Mouse (Mus musculus): ENCODE data around the gene Cdipt. TPM values are rescaled to one million over a fixed set of nuclear protein-coding genes. Genes with fewer than 3 reads are reported as not detected.

The Cdipt gene
- total RNA-seq, 2 experiments from 2014 or later, result 29.3 to 41.0 TPM

GRCm38 (mm10) chr7:126978841-126979240 lies 3.1 kb downstream of the Cdipt start:
- intact Hi-C loops (cut with DNase I), result no loop called here
- Histone ChIP-seq H3K4me3 (no peak overlapping the region), H3K27ac (no peak overlapping the region)
- no peak for TF ChIP-seq CTCF (IDR thresholded peaks at IDR 0.05)
- no peak for DNase-seq

GRCm38 (mm10) chr7:126981601-126982000 lies 5.9 kb downstream of the Cdipt start:
- TF ChIP-seq CTCF (IDR thresholded peaks at IDR 0.05), result no peak
- H3K4me3 ChIP-seq, result no peak overlapping the region
- DNase-seq, result peak; percentile 69
- intact Hi-C loops (cut with DNase I), result no loop called here
- peak overlapping the region; percentile 63 for H3K27ac ChIP-seq

GRCm38 (mm10) chr7:126982054-126982453 lies 6.3 kb downstream of the Cdipt start:
- TF ChIP-seq CTCF (IDR thresholded peaks at IDR 0.05), result no peak
- intact Hi-C loops (cut with DNase I), result no loop called here

DNA sequence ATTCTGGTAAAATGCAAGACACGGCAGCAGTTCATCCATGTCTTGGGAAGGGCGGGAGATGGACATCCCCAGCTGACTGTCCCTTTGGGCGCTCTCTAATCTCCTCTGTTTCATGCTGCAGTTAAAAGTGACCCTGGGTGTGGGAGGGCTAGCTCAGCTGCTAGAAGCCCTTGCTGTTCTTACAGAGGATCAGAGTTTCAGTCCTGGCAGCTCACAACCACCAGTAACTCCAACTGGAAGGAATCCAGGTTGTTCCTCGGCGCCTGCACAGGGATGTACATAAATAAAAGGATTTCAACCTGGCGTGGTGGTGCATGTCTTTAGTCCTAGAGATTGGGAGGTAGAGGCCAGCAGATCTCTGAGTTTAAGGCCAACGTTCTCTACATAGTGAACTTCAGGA lies 7.4 kb downstream of the Cdipt start:
- Histone ChIP-seq H3K4me3 (no peak overlapping the region), H3K27ac (peak overlapping the region; percentile 63; the same call in 1 of the 2 replicates)
- TF ChIP-seq CTCF (IDR thresholded peaks at IDR 0.05), result no peak
- DNase-seq, result no peak
- intact Hi-C loops (cut with DNase I), result no loop called here

More at GRCm38 (mm10) chr7:126982054-126982453, 6.3 kb downstream of the Cdipt start:
- no peak for DNase-seq
- peak overlapping the region; percentile 63 for H3K27ac ChIP-seq
- no peak overlapping the region for H3K4me3 ChIP-seq

DNA sequence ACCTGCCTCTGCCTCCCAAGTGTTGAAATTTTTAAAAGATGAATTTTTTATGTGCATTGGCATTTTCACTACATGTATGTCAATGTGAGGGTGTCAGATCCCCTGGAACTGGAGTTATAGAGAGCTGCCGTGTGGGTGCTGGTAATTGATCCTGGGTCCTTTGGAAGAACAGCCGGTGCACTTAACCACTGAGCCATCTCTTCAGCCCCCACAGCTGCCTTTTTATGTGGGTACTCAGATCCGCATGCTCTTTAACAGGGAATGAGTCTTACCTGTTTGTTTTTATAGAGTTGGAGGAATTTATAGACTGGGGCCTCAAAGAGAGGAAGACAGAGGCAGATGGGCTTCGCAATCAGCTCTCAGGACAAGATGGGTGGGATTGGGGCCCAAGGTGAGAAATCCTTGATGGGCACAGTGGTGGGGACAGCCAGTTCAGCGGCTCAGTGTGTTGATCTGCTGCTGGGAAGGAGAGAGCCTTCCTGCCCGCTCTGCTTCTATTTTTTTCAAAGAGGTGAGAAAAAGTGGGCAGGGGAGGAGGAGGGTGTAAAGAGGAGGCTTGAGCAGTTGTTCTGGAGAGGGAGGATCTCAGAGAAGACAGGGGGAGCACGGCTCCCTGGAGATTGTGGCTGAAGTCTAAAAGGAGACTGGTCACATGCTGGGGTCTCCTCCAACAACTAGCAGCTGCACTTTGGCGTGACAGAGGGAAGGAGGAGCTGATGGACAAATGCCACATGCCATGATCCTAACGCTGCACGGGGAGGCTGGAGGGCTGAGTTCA lies 9.1 kb downstream of the Cdipt start:
- Histone ChIP-seq H3K27ac (peak overlapping the region; percentile 62), H3K4me3 (no peak overlapping the region)
- no peak for TF ChIP-seq CTCF (IDR thresholded peaks at IDR 0.05)
- intact Hi-C loops (cut with DNase I), result no loop called here
- peak; percentile 52 for DNase-seq

- DNase-seq, result peak; percentile 89
- Histone ChIP-seq H3K4me3 (no peak overlapping the region), H3K27ac (no peak overlapping the region)
- intact Hi-C loops (cut with DNase I), result loop anchor here (1.0 kb wide), 1 partner anchor 118 kb away; no protein-coding TSS in a partner anchor
- peak; percentile 74 for TF ChIP-seq CTCF (IDR thresholded peaks at IDR 0.05)
Observed at GRCm38 (mm10) chr7:126986319-126986718, 10.6 kb downstream of the Cdipt start.

GRCm38 (mm10) chr7:126988816-126989215 lies 13.1 kb downstream of the Cdipt start:
- H3K27ac ChIP-seq, result no peak overlapping the region
- intact Hi-C loops (cut with DNase I), result no loop called here
- no peak overlapping the region for H3K4me3 ChIP-seq
- no peak for DNase-seq
- TF ChIP-seq CTCF (IDR thresholded peaks at IDR 0.05), result no peak

GRCm38 (mm10) chr7:126996449-126996848 lies 20.7 kb downstream of the Cdipt start:
- intact Hi-C loops (cut with DNase I), result no loop called here
- no peak for DNase-seq
- Histone ChIP-seq H3K27ac (no peak overlapping the region), H3K4me3 (no peak overlapping the region)
- TF ChIP-seq CTCF (IDR thresholded peaks at IDR 0.05), result peak; percentile 34; the same call in 1 of the 2 replicates

DNA sequence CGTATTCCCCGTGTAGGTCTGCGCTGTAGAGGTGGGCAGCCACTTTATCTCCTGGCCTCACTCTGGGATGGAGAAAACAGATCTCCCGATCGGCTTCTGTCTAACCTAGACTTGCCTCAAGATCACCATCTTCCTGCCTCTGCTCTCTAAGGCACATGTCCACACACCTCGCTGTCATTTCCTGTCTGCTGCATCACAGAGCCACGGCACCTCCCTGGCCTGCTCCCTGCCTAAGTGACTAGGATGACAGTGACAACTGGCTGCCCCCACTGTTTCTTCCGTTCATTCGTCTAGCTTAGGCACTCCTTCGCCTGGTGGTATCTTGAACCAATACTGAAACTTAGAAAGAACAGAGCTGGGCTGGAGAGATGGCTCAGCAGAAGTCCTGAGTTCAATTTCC lies 23.9 kb downstream of the Cdipt start:
- no peak overlapping the region for H3K4me3 ChIP-seq
- DNase-seq, result no peak
- no peak for TF ChIP-seq CTCF (IDR thresholded peaks at IDR 0.05)
- intact Hi-C loops (cut with DNase I), result no loop called here
- H3K27ac ChIP-seq, result no peak overlapping the region

DNA sequence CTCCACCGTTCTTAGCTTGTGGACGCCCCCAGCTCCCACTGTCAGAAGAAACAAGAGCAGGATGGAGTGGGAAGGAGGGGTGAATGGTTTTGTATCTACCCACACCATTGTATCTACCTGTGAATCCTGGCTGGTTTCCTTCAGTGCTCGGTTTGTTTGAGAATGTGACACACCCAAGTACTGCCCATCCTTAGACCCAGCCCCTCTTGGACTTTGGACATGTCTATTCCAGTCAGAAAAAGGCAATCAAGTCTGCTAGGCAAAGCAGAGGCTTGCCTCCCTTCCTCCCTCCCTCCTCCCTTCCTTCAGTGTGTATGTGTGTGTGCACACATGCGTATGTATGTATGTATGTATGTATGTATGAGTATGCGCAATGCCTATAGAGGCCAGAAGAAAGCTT lies 27.9 kb downstream of the Cdipt start:
- intact Hi-C loops (cut with DNase I), result no loop called here
- DNase-seq, result no peak
- H3K27ac ChIP-seq, result no peak overlapping the region
- H3K4me3 ChIP-seq, result no peak overlapping the region
- TF ChIP-seq CTCF (IDR thresholded peaks at IDR 0.05), result no peak

DNA sequence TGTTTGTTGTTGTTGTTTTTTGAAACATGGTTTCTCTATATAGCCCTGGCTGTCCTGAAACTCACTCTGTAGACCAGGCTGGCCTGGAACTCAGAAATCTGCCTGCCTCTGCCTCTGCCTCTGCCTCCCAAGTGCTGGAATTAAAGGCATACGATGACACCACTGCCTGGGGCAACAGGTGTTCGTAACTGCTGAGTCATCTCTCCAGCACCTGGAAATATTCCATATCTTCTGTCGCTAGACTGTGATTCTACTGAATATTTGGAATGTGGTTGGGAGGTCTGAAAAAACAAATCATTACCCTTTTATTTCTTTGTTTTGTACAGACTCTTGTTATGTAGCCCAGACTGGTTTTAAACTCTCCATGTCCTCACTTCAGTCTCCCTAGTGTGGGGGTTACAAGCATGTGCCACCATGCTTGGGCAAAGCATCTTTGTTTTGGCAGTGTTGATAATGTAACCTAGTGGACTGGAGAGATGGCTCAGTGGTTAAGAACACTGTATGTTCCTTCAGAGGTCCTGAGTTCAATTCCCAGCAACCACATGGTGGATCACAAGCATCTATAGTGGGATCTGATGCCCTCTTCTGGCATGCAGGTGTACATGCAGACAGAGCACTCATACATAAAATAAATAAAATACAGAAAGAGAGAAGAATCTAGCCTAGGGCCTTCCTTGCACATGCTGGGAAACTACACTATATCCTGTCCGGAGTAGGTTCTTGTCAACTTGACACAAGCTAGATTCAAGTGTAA lies 28.6 kb downstream of the Cdipt start:
- TF ChIP-seq CTCF (IDR thresholded peaks at IDR 0.05), result peak; percentile 22; the same call in 1 of the 2 replicates
- Histone ChIP-seq H3K27ac (no peak overlapping the region), H3K4me3 (no peak overlapping the region)
- no peak for DNase-seq
- intact Hi-C loops (cut with DNase I), result no loop called here

DNA sequence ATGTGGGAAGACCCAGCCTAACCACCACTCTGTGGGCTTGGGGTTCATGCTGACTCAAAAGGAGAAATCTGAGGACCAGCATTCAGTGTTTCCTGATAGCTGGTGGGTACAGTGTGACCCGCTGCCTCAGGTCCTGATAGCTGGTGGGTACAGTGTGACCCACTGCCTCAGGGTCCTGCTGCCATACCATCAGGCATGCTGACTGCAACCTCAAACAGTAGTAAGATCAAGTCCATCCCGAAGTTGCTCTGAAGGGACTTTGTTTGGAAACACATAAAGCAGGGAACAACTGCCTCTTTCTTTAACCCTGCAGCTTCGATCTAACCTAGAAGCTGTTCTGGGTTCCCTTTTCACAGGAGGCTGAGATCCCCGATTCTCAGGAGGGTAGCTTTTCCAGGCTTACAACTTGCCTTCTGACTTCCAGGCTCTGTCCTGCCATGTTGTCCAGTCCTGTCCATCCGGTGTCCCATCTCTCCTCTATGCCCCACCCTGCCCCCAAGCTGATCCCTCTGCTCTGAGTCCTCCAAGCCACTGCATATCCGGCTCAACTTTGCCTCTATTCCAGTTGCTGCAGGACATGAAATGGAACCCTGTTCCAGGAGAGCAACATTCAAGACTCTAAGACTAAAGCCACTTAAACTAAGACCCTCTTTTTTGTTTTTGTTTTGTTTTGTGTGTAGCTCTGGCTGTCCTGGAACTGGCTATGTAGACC lies 31.8 kb downstream of the Cdipt start:
- peak overlapping the region; percentile 85 for H3K27ac ChIP-seq
- no peak for DNase-seq
- intact Hi-C loops (cut with DNase I), result no loop called here
- no peak overlapping the region for H3K4me3 ChIP-seq
- TF ChIP-seq CTCF (IDR thresholded peaks at IDR 0.05), result no peak

Data from gastrocnemius, adult 2 months (tissue).